Mouse (Mus musculus): ENCODE results near the gene Olfr508.
"Not testable (repeated sequence)": the region's sequence is repeated elsewhere in the genome, so short reads cannot be mapped to it uniquely, and the experiment has no call there.

Gene Olfr508

GRCm38 (mm10) chr7:108629694-108630093, at the start of gene Olfr508:
TSS of gene Olfr508 (plus strand) at chr7:108629994.
- no peak for DNase-seq

GRCm38 (mm10) chr7:108589797-108590196, 40.0 kb upstream of the Olfr508 start:
- DNase-seq = no peak

GRCm38 (mm10) chr7:108601916-108602315, 27.9 kb upstream of the Olfr508 start:
- not testable (repeated sequence) for DNase-seq

- DNase-seq = no peak
These were observed 19.3 kb upstream of the Olfr508 start, which contains the start of gene Olfr506 for GRCm38 (mm10) chr7:108610487-108610886. TSS of gene Olfr506 (plus strand) at chr7:108610787.

GRCm38 (mm10) chr7:108614110-108614509, 15.7 kb upstream of the Olfr508 start:
- no peak for DNase-seq

- DNase-seq = not testable (repeated sequence)
These were observed 13.0 kb upstream of the Olfr508 start for GRCm38 (mm10) chr7:108616781-108617180.

GRCm38 (mm10) chr7:108621514-108621913, 8.3 kb upstream of the Olfr508 start, which contains the start of gene Olfr507:
TSS of gene Olfr507 (plus strand) at chr7:108621814.
- no peak for DNase-seq

- DNase-seq = no peak
These were observed 22.0 kb downstream of the Olfr508 start, which contains the start of gene Olfr509 for GRCm38 (mm10) chr7:108651806-108652205. TSS of gene Olfr509 (minus strand) at chr7:108651906.

GRCm38 (mm10) chr7:108662419-108662818, 32.6 kb downstream of the Olfr508 start:
- no peak for DNase-seq

- no peak for DNase-seq
These were observed 36.3 kb downstream of the Olfr508 start, which contains the start of gene Olfr510 for GRCm38 (mm10) chr7:108666118-108666517. TSS of gene Olfr510 (plus strand) at chr7:108666418.

GRCm38 (mm10) chr7:108671058-108671457, 41.3 kb downstream of the Olfr508 start:
- no peak for DNase-seq

- DNase-seq = no peak
These were observed 49.1 kb downstream of the Olfr508 start for GRCm38 (mm10) chr7:108678886-108679285.
